Mouse (Mus musculus) neural tube, embryonic 13.5 days (tissue): ENCODE data around the gene Rab40c. TPM values are rescaled to one million over a fixed set of nuclear protein-coding genes. Genes with fewer than 3 reads are reported as not detected.

Experiments
- ATAC-seq: fragments of 200-750 bp; cut with Nextera tagmentation; 2 replicates; pipeline ENCODE4 v1.8.0; 2017; ENCODE audit warnings: low read depth, mild to moderate bottlenecking, moderate TSS enrichment, moderate library complexity
- H3K27ac ChIP-seq: fragments of 300-500 bp; sonication (generic); replicated peaks from 2 replicates; pipeline ENCODE4 v1.5.1; 2015; ENCODE audit warnings: moderate library complexity, mild to moderate bottlenecking, inconsistent platforms
- H3K27me3 ChIP-seq: fragments of 300-500 bp; sonication (generic); 2 replicates; pipeline ENCODE4 v1.6.1; 2015; ENCODE audit warnings: mild to moderate bottlenecking, inconsistent platforms
- H3K36me3 ChIP-seq: fragments of 300-500 bp; sonication (generic); 2 replicates; pipeline ENCODE4 v1.6.1; 2015; ENCODE audit warnings: mild to moderate bottlenecking, inconsistent platforms
- H3K4me1 ChIP-seq: fragments of 300-500 bp; sonication (generic); replicated peaks from 2 replicates; pipeline ENCODE4 v1.6.1; 2015; ENCODE audit warnings: inconsistent platforms
- H3K4me2 ChIP-seq: fragments of 300-500 bp; sonication (generic); 2 replicates; pipeline ENCODE4 v1.6.1; 2015; ENCODE audit warnings: inconsistent platforms, mild to moderate bottlenecking, moderate library complexity
- H3K4me3 ChIP-seq: fragments of 300-500 bp; sonication (generic); 2 replicates; pipeline ENCODE4 v1.5.1; 2015; ENCODE audit warnings: mild to moderate bottlenecking, inconsistent platforms
- H3K9ac ChIP-seq: fragments of 300-500 bp; sonication (generic); 2 replicates; pipeline ENCODE4 v1.6.1; 2015; ENCODE audit warnings: moderate library complexity, mild to moderate bottlenecking, inconsistent platforms
- H3K9me3 ChIP-seq: fragments of 300-500 bp; sonication (generic); 2 replicates; pipeline ENCODE4 v1.6.1; 2016; ENCODE audit warnings: inconsistent platforms
- WGBS: fragments of 180-500 bp; shearing (Covaris S2); methylation state at CpG from one replicate; pipeline ENCODE4 v1.1.7; 2015; 5-methylcytosine and 5-hydroxymethylcytosine counted together
- polyA plus RNA-seq: library from polyadenylated mRNA; unstranded; fragments of >200 nt; fragmentation: Nextera tagmentation; extraction: Ambion mirVana; gene quantifications from 2 replicates; pipeline ENCODE4 v1.2.1, GENCODE M21; 2015

The Rab40c gene
- polyA plus RNA-seq, 1 experiment from 2014 or later: 50.7 TPM

DNA sequence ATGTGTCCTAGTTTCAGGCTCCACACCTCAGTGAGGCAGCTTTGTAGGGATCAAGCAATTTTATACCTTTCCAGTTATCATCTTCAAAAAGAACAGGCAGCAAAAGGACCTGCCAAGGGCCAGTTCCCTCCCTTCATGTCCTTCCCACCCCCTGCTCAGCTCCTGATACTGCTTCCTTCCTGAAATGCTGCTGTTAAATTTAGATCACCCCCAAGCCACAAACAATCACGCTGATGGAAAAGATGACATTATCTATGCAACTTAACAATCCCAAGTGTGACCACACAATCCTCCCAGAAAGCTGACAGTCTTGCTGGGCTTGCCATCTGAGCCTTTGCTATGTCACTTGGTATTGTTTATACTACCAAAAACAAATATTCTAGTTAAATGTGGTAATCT is 5.7 kb downstream of the Rab40c start:
- no peak for ATAC-seq
- Histone ChIP-seq H3K9me3 (no peaks in the 10 kb centered on the region), H3K9ac (no peak overlapping the region), H3K4me2 (no peak overlapping the region), H3K27me3 (no peaks in the 10 kb centered on the region), H3K4me1 (peaks cover 25% of the 10 kb centered on the region), H3K36me3 (peaks cover 6% of the 10 kb centered on the region), H3K27ac (no peak overlapping the region), H3K4me3 (no peak overlapping the region)
- WGBS: 84% methylated on average over 1 of the region's 1 CpGs

DNA sequence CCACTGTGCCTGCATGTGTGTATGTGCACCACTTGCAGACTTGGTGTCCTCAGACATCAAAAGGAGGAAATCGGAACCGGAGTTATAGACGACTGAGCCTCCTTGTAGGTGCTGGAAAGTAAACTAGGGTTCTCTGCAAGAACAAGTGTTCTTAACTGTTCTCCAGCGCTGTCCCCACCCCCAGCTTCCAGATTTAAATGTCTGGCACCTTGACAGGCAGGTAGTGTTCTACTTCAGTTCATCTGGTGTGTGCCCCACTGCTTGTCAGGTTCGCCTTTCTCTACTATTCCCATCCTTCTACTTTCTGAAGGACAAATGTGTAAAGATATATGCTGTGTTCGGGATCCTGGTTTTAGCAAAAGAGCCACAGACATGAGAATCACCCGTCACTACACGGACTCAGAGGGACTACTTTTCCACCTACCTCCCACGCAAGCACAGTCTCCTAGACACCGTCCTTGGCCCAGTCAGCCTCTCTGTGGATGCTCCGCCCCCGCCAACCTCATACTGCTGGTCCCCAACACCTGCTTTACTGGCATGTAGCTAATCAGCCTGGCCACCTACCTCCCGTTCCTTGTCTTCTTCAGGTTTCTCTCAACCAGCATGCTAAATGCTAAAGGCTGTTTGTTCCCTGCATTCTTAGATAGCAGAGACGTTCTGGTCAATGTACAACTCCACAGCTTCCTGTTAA is 6.2 kb downstream of the Rab40c start:
- Histone ChIP-seq H3K4me1 (peaks cover 20% of the 10 kb centered on the region), H3K27me3 (no peaks in the 10 kb centered on the region), H3K4me3 (no peak overlapping the region), H3K27ac (no peak overlapping the region), H3K36me3 (peaks cover 6% of the 10 kb centered on the region), H3K4me2 (no peak overlapping the region), H3K9me3 (no peaks in the 10 kb centered on the region), H3K9ac (no peak overlapping the region)
- no peak for ATAC-seq
- whole genome bisulfite sequencing: 92% methylated on average over 14 of the region's 14 CpGs

DNA sequence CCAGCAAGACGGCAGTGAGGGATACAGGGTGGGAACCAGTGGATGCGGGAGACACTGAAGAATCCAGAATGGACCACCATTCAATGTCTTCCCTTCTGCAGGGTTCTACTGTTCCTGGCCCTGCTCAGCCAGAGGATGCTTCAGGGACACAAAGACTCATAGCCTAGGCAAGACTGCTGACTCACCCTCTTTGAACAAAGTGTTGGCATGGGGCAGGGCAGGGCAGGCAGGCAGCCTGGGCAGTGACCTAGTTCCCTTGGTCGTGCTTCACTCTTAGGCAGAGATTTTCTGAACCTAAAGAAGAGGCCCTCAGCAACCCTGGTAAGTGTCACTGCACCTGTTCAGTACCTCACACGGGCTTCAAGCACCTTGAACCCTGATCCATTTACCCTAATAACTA is 7.7 kb downstream of the Rab40c start:
- Histone ChIP-seq H3K9me3 (no peaks in the 10 kb centered on the region), H3K27ac (no peak overlapping the region), H3K36me3 (peaks cover 3% of the 10 kb centered on the region; the same call in 1 of the 2 replicates), H3K27me3 (no peaks in the 10 kb centered on the region), H3K4me3 (no peak overlapping the region), H3K4me2 (no peak overlapping the region), H3K4me1 (peaks cover 5% of the 10 kb centered on the region), H3K9ac (no peak overlapping the region)
- ATAC-seq: no peak
- 88% methylated on average over 4 of the region's 4 CpGs for WGBS

DNA sequence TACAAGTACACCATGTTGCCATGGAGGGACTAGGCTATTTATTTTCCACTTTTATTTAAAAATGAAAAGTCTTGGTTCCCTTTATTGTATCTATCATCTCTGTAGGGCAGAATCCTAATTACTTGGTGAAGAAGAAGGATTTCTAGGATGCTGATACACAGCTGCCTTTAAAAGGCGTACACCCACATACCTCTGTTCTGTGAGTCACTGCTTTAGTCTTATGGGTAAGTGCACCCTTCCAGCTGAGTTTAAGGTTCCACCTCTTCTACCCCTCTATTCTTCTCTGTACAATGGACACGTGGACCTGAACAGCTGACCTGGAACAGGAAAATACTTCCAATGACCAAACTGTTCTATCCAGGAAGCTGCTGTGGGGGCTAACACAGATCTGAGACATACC is 11.9 kb downstream of the Rab40c start:
- ATAC-seq: no peak
- H3K27me3 ChIP-seq: no peaks in the 10 kb centered on the region
- no peak overlapping the region for H3K27ac ChIP-seq
- H3K36me3 ChIP-seq: peaks cover 4% of the 10 kb centered on the region; the same call in 1 of the 2 replicates
- WGBS: 87% methylated on average over 2 of the region's 2 CpGs
- no peak overlapping the region for H3K4me2 ChIP-seq
- H3K4me3 ChIP-seq: no peak overlapping the region
- H3K9ac ChIP-seq: no peak overlapping the region
- no peaks in the 10 kb centered on the region for H3K9me3 ChIP-seq
- no peaks in the 10 kb centered on the region for H3K4me1 ChIP-seq

DNA sequence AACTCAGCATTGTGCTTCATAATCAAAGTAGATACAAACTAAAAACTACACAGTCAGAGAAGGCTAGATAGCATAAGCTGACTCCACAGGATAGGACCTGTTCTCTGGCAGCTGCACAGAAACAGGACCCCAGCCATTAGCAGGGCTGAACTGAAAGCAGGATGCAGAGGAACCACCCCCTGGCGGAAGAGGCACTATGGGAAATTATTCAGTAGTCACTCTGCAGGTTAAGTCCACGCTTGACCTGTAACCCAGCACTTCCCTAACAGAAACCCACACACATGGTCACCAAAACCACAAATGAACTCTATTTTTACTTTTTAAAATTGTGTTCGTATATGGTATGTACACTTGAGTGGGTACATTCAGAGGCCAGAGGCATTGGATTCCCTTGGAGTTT is 16.5 kb downstream of the Rab40c start:
- WGBS: 84% methylated on average over 3 of the region's 3 CpGs
- H3K9ac ChIP-seq: no peak overlapping the region
- no peaks in the 10 kb centered on the region for H3K9me3 ChIP-seq
- H3K4me1 ChIP-seq: no peaks in the 10 kb centered on the region
- no peak for ATAC-seq
- no peak overlapping the region for H3K27ac ChIP-seq
- H3K4me3 ChIP-seq: no peak overlapping the region
- H3K36me3 ChIP-seq: peaks cover 12% of the 10 kb centered on the region; the same call in 1 of the 2 replicates
- no peaks in the 10 kb centered on the region for H3K27me3 ChIP-seq
- H3K4me2 ChIP-seq: no peak overlapping the region

DNA sequence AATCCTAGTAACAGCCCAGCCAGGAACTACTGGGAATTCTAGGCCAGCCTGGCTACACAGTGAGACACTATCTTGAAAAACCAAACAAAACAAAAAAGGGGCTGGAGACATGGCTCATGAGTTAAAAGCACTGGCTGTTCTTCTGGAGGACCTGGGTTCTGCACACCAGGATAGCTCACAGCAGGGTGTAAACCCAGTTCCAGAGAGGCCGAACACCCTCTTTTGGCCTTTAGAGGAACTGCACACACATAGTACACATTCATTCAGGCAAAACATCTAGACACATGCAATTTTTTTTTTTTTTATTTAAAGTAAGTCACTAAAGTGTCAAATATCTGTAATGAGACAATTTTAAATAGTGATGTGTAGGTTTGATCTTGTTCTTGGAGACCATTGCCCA is 19.3 kb downstream of the Rab40c start:
- Histone ChIP-seq H3K4me3 (no peak overlapping the region), H3K4me1 (peaks cover 14% of the 10 kb centered on the region; the same call in 1 of the 2 replicates), H3K27ac (no peak overlapping the region), H3K36me3 (peaks cover 8% of the 10 kb centered on the region; the same call in 1 of the 2 replicates), H3K27me3 (no peaks in the 10 kb centered on the region), H3K4me2 (no peak overlapping the region), H3K9ac (no peak overlapping the region), H3K9me3 (no peaks in the 10 kb centered on the region)
- 94% methylated on average over 1 of the region's 1 CpGs for WGBS
- no peak for ATAC-seq

DNA sequence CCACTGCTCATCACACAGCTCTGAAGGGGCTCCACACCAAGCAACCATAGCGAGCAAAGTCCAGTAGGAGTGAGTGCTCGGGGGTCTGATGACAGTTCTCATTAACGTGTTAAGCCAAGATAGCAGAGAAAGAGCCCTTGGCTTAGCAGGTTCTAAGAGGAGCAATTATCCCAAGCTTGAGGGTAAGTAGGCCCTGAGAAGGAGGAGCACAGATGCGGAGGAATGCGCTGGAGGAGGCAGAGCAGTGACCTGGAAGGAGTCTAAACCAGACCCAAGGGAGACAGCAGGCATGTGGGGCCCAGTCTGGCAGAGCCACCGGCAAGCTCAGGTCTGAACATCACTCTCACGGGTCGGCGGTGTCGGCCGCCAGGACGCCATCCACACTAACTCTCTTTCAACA is 23.6 kb downstream of the Rab40c start:
- H3K27ac ChIP-seq: no peak overlapping the region
- H3K9ac ChIP-seq: no peak overlapping the region
- H3K4me2 ChIP-seq: no peak overlapping the region
- H3K9me3 ChIP-seq: no peaks in the 10 kb centered on the region
- H3K27me3 ChIP-seq: no peaks in the 10 kb centered on the region
- ATAC-seq: no peak
- H3K36me3 ChIP-seq: peaks cover 8% of the 10 kb centered on the region; the same call in 1 of the 2 replicates
- peaks cover 17% of the 10 kb centered on the region for H3K4me1 ChIP-seq
- WGBS: 74% methylated on average over 12 of the region's 12 CpGs
- no peak overlapping the region for H3K4me3 ChIP-seq

DNA sequence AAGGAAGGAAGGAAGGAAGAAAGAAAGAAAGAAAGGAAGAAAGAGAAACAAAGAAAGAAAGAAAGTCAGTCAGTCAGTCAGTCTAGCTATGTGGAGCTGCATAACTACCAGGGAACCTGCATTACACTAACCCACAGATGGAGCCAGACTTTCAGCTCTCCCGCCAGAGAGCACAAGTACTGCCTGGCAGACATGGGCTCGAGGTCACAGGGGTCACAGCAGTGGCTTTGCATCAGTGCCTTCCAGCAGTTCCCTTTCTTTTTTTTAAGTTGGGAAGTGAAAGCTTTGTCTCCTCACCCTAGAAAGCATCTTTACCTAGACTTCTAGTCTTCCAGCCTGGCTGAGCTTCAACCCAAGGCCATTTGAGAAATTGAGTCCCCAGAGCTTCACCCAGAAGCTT is 24.1 kb downstream of the Rab40c start:
- ATAC-seq: no peak
- no peak overlapping the region for H3K27ac ChIP-seq
- peaks cover 17% of the 10 kb centered on the region for H3K4me1 ChIP-seq
- no peaks in the 10 kb centered on the region for H3K9me3 ChIP-seq
- peaks cover 3% of the 10 kb centered on the region; the same call in 1 of the 2 replicates for H3K36me3 ChIP-seq
- H3K9ac ChIP-seq: no peak overlapping the region
- WGBS: 31% methylated on average over 2 of the region's 2 CpGs
- H3K4me2 ChIP-seq: no peak overlapping the region
- H3K4me3 ChIP-seq: no peak overlapping the region
- H3K27me3 ChIP-seq: no peaks in the 10 kb centered on the region

DNA sequence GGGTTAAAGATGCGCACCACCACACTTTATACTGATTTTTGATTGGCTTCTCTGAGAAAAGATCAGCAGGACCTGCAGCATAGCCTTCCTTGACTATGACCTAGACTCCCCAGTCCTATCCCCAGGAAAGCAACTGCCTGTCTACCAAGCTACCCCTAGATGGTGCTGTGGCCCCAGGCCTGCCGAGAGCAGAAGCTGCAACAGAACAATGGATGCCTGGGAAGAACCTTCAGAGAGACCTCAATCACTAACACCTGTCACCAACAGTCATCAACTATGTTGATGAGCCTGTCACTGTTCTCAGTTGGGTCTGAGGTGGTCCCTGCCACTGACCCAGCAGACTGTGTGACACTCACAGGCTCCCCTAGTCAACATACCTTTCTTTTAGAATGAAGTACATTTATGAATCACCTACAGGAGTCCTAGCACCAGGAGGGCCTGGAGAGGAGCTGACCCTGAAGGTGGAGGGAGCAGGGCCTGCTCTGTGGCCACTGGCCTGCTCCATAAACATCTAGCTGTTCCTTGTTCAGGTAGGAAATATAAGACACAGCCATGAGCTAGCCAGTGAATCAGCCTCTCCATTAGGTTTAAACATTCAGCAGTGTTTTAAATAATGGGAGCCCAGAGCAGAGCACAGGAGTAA is 25.4 kb downstream of the Rab40c start:
- H3K4me3 ChIP-seq: no peak overlapping the region
- no peak overlapping the region for H3K9ac ChIP-seq
- H3K36me3 ChIP-seq: peaks cover 12% of the 10 kb centered on the region
- H3K4me2 ChIP-seq: no peak overlapping the region
- no peaks in the 10 kb centered on the region for H3K27me3 ChIP-seq
- 26% methylated on average over 2 of the region's 2 CpGs for WGBS
- H3K9me3 ChIP-seq: no peaks in the 10 kb centered on the region
- ATAC-seq: peak; percentile 82
- H3K27ac ChIP-seq: peak overlapping the region; percentile 70
- H3K4me1 ChIP-seq: peaks cover 17% of the 10 kb centered on the region

DNA sequence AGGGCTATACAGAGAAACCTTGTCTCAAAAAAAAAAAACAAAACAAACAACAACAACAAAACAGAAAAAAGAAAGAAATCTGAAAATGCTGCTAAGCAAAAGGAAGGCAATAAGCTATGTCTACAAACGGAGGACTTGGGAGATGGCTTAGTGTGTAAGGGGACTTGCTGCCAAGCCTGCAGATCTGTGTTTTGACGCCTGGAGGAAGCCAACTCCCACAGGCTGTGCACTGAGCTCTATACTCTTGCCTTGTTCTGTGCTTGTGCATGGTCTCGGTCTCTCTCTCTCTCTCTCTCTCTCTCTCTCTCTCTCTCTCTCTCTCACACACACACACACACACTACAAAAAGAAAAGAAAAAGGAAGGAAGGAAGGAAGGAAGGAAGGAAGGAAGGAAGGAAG is 30.7 kb downstream of the Rab40c start:
- H3K9me3 ChIP-seq: no peaks in the 10 kb centered on the region
- ATAC-seq: no peak
- 90% methylated on average over 3 of the region's 3 CpGs for WGBS
- no peak overlapping the region for H3K4me2 ChIP-seq
- no peak overlapping the region for H3K4me3 ChIP-seq
- no peak overlapping the region for H3K9ac ChIP-seq
- H3K4me1 ChIP-seq: no peaks in the 10 kb centered on the region; the same call in 1 of the 2 replicates
- H3K27ac ChIP-seq: no peak overlapping the region
- no peaks in the 10 kb centered on the region for H3K27me3 ChIP-seq
- H3K36me3 ChIP-seq: peaks cover 45% of the 10 kb centered on the region

DNA sequence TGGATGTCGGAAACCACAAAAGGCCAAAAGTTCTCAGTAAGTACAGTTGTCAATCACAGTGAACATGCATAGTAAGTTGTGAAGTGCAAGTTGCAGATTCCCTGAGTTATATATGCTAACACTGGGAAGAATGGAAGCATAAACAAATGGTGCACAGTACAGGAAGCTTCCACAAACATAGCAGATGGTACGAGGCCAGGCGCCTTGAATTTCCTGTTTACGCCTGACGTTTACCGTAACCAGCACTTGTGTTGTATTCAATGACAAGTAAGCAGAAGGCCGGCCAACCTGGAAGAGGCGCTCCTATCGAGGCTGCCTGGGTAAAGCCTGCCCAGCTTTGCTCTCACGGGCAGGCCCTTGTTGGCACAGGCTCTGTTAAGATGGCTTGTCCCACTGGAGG is 32.1 kb downstream of the Rab40c start:
- Histone ChIP-seq H3K27ac (no peak overlapping the region), H3K4me2 (no peak overlapping the region), H3K36me3 (peaks cover 59% of the 10 kb centered on the region), H3K9me3 (no peaks in the 10 kb centered on the region), H3K4me3 (no peak overlapping the region), H3K9ac (no peak overlapping the region), H3K4me1 (no peaks in the 10 kb centered on the region; the same call in 1 of the 2 replicates), H3K27me3 (no peaks in the 10 kb centered on the region)
- ATAC-seq: no peak
- 84% methylated on average over 10 of the region's 10 CpGs for WGBS

DNA sequence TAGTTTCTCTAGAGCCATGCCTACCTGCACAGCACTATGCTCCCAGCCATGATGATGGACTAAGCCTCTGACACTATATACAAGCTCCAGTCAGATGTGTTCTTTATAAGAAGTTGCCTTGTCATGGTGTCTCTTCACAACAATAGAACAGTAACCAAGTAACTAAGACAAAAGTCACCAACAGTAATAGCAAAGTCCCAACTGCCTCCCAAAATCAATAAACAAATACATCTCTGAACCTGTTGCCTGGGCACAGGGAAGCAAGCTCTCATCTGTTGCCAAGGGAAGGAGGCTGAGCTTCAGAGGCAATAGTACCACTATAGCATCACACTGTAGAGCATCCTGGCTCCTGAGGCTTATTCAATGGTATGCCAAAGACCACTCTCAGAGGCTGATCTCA is 32.7 kb downstream of the Rab40c start:
- Histone ChIP-seq H3K9ac (no peak overlapping the region), H3K9me3 (no peaks in the 10 kb centered on the region), H3K4me2 (no peak overlapping the region), H3K27ac (no peak overlapping the region), H3K4me3 (no peak overlapping the region), H3K27me3 (no peaks in the 10 kb centered on the region), H3K36me3 (peaks cover 66% of the 10 kb centered on the region), H3K4me1 (peaks cover under 1% of the 10 kb centered on the region; the same call in 1 of the 2 replicates)
- ATAC-seq: no peak

DNA sequence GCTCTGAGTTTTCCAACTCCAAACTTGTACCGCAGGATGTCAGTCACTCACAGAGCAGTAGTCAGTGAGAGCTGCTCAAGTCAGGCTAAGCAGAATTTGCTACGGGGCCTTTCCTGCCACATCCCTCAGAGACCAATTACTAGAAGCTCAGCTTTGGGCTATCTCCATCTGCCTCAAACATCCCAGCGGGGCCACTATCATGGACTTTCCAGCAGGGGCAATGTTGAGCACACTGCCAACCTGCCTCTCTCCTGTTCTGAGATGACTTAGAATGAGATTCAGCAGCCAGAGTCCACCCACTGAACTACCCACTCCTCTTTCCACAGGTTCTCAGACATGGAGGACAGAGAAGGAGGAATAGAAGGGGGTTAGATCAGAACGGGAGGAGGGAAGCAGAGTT is 33.9 kb downstream of the Rab40c start:
- Histone ChIP-seq H3K4me3 (no peak overlapping the region), H3K4me2 (no peak overlapping the region), H3K9ac (no peak overlapping the region), H3K36me3 (peaks cover 70% of the 10 kb centered on the region), H3K27ac (no peak overlapping the region), H3K27me3 (no peaks in the 10 kb centered on the region), H3K9me3 (no peaks in the 10 kb centered on the region), H3K4me1 (peaks cover 12% of the 10 kb centered on the region)
- ATAC-seq: no peak
- 55% methylated on average over 4 of the region's 4 CpGs for WGBS
